Mouse (Mus musculus): ENCODE results near the gene Kif3c. TPM values are rescaled to one million over a fixed set of nuclear protein-coding genes. Genes with fewer than 3 reads are reported as not detected.
A peak's percentile ranks its signal among the peaks of the same experiment; 100 is the strongest.

Kif3c gene
- 6.2 and 6.4 TPM in 2 replicates for polyA plus RNA-seq (2015; fragmentation: Nextera tagmentation; extraction: Ambion mirVana)

GRCm38 (mm10) chr12:3364508-3365448 is at the start of gene Kif3c:
Gene Kif3c (plus strand): TSS chr12:3365132.
- H3K9ac ChIP-seq (ENCODE audit: low read depth, low read length): peak within 1 kb of the TSS; percentile 75
- no peaks in the 10 kb centered on the region for H3K27me3 ChIP-seq (ENCODE audit: insufficient read depth, low read length)
- H3K4me2 ChIP-seq (ENCODE audit: low read length): peak within 1 kb of the TSS; percentile 83
- no peaks in the 10 kb centered on the region for H3K9me3 ChIP-seq (replicated peaks; ENCODE audit: low read length)
- no peak for TF ChIP-seq CTCF (IDR thresholded peaks at IDR 0.05; ENCODE audit: low read depth)
- DNase-seq (ENCODE audit: low spot score) (peak; percentile 86), ATAC-seq (replicated peaks; ENCODE audit: low FRiP score, low read depth) (peak; percentile 87)
- WGBS: 10% methylated on average over 40 of the region's 48 CpGs
- peaks cover 13% of the 10 kb centered on the region; the same call in 1 of the 2 replicates for H3K4me1 ChIP-seq (replicated peaks; ENCODE audit: insufficient read depth, low read length)
- peak within 1 kb of the TSS; percentile 25 for H3K27ac ChIP-seq
- H3K4me3 ChIP-seq (replicated peaks; ENCODE audit: low read depth, low read length): peak within 1 kb of the TSS; percentile 90
- no peaks in the 10 kb centered on the region for H3K36me3 ChIP-seq (ENCODE audit: insufficient read depth, low read length)

- no peak for TF ChIP-seq CTCF (IDR thresholded peaks at IDR 0.05; ENCODE audit: low read depth)
- H3K4me3 ChIP-seq (replicated peaks; ENCODE audit: low read depth, low read length): no peak overlapping the region
- no peaks in the 10 kb centered on the region for H3K4me1 ChIP-seq (replicated peaks; ENCODE audit: insufficient read depth, low read length)
- H3K27ac ChIP-seq: no peak overlapping the region
- no peak overlapping the region for H3K4me2 ChIP-seq (ENCODE audit: low read length)
- no peaks in the 10 kb centered on the region for H3K27me3 ChIP-seq (ENCODE audit: insufficient read depth, low read length)
- no peak overlapping the region for H3K9ac ChIP-seq (ENCODE audit: low read depth, low read length)
- no peaks in the 10 kb centered on the region for H3K9me3 ChIP-seq (replicated peaks; ENCODE audit: low read length)
- no peaks in the 10 kb centered on the region for H3K36me3 ChIP-seq (ENCODE audit: insufficient read depth, low read length)
- ATAC-seq (replicated peaks; ENCODE audit: low FRiP score, low read depth) (no peak), DNase-seq (ENCODE audit: low spot score) (peak; percentile 29)
- 29% methylated on average over 2 of the region's 2 CpGs for WGBS
Observed at GRCm38 (mm10) chr12:3316083-3316482, 48.8 kb upstream of the Kif3c start.

- Histone ChIP-seq H3K27me3 (ENCODE audit: insufficient read depth, low read length) (no peaks in the 10 kb centered on the region), H3K4me3 (replicated peaks; ENCODE audit: low read depth, low read length) (no peak overlapping the region), H3K36me3 (ENCODE audit: insufficient read depth, low read length) (no peaks in the 10 kb centered on the region), H3K9ac (ENCODE audit: low read depth, low read length) (no peak overlapping the region), H3K27ac (no peak overlapping the region), H3K4me1 (replicated peaks; ENCODE audit: insufficient read depth, low read length) (no peaks in the 10 kb centered on the region), H3K4me2 (ENCODE audit: low read length) (no peak overlapping the region), H3K9me3 (replicated peaks; ENCODE audit: low read length) (no peaks in the 10 kb centered on the region)
- no peak for TF ChIP-seq CTCF (IDR thresholded peaks at IDR 0.05; ENCODE audit: low read depth)
- DNase-seq (ENCODE audit: low spot score) (no peak), ATAC-seq (replicated peaks; ENCODE audit: low FRiP score, low read depth) (no peak)
- 27% methylated on average over 3 of the region's 3 CpGs for WGBS
Observed at GRCm38 (mm10) chr12:3316937-3317336, 48.0 kb upstream of the Kif3c start.

GRCm38 (mm10) chr12:3319377-3319776 is 45.6 kb upstream of the Kif3c start:
- no peak for TF ChIP-seq CTCF (IDR thresholded peaks at IDR 0.05; ENCODE audit: low read depth)
- Histone ChIP-seq H3K27ac (no peak overlapping the region), H3K27me3 (ENCODE audit: insufficient read depth, low read length) (no peaks in the 10 kb centered on the region), H3K36me3 (ENCODE audit: insufficient read depth, low read length) (no peaks in the 10 kb centered on the region), H3K4me1 (replicated peaks; ENCODE audit: insufficient read depth, low read length) (no peaks in the 10 kb centered on the region), H3K4me3 (replicated peaks; ENCODE audit: low read depth, low read length) (no peak overlapping the region), H3K4me2 (ENCODE audit: low read length) (no peak overlapping the region), H3K9ac (ENCODE audit: low read depth, low read length) (no peak overlapping the region), H3K9me3 (replicated peaks; ENCODE audit: low read length) (no peaks in the 10 kb centered on the region)
- WGBS: 58% methylated on average over 4 of the region's 4 CpGs
- no peak for ATAC-seq (replicated peaks; ENCODE audit: low FRiP score, low read depth)
- no peak for DNase-seq (ENCODE audit: low spot score)

GRCm38 (mm10) chr12:3323241-3323640 is 41.7 kb upstream of the Kif3c start:
- Histone ChIP-seq H3K9ac (ENCODE audit: low read depth, low read length) (no peak overlapping the region), H3K36me3 (ENCODE audit: insufficient read depth, low read length) (no peaks in the 10 kb centered on the region), H3K9me3 (replicated peaks; ENCODE audit: low read length) (no peaks in the 10 kb centered on the region), H3K4me3 (replicated peaks; ENCODE audit: low read depth, low read length) (no peak overlapping the region), H3K4me2 (ENCODE audit: low read length) (no peak overlapping the region), H3K4me1 (replicated peaks; ENCODE audit: insufficient read depth, low read length) (no peaks in the 10 kb centered on the region), H3K27me3 (ENCODE audit: insufficient read depth, low read length) (no peaks in the 10 kb centered on the region), H3K27ac (no peak overlapping the region)
- no peak for TF ChIP-seq CTCF (IDR thresholded peaks at IDR 0.05; ENCODE audit: low read depth)
- DNase-seq (ENCODE audit: low spot score) (no peak), ATAC-seq (replicated peaks; ENCODE audit: low FRiP score, low read depth) (no peak)
- WGBS: 81% methylated on average over 6 of the region's 6 CpGs

GRCm38 (mm10) chr12:3325232-3325631 is 39.7 kb upstream of the Kif3c start:
- DNase-seq (ENCODE audit: low spot score) (no peak), ATAC-seq (replicated peaks; ENCODE audit: low FRiP score, low read depth) (no peak)
- no peak overlapping the region for H3K9ac ChIP-seq (ENCODE audit: low read depth, low read length)
- H3K36me3 ChIP-seq (ENCODE audit: insufficient read depth, low read length): no peaks in the 10 kb centered on the region
- no peaks in the 10 kb centered on the region for H3K4me1 ChIP-seq (replicated peaks; ENCODE audit: insufficient read depth, low read length)
- 81% methylated on average over 2 of the region's 2 CpGs for WGBS
- no peak overlapping the region for H3K27ac ChIP-seq
- no peaks in the 10 kb centered on the region for H3K9me3 ChIP-seq (replicated peaks; ENCODE audit: low read length)
- H3K27me3 ChIP-seq (ENCODE audit: insufficient read depth, low read length): no peaks in the 10 kb centered on the region
- no peak for TF ChIP-seq CTCF (IDR thresholded peaks at IDR 0.05; ENCODE audit: low read depth)
- H3K4me2 ChIP-seq (ENCODE audit: low read length): no peak overlapping the region
- H3K4me3 ChIP-seq (replicated peaks; ENCODE audit: low read depth, low read length): no peak overlapping the region
